Mouse (Mus musculus) forebrain, embryonic 15.5 days (tissue): ENCODE results near the gene Sphk2. TPM values are rescaled to one million over a fixed set of nuclear protein-coding genes. Genes with fewer than 3 reads are reported as not detected.

ENCODE experiments used
- ATAC-seq: fragments of 200-750 bp; cut with Nextera tagmentation; replicated peaks from 2 replicates; pipeline ENCODE4 v1.8.0; 2017; ENCODE audit warnings: mild to moderate bottlenecking, moderate TSS enrichment, moderate library complexity
- H3K27ac ChIP-seq: fragments of 300-500 bp; sonication (generic); replicated peaks from 2 replicates; pipeline ENCODE4 v1.5.1; 2015; ENCODE audit warnings: mild to moderate bottlenecking, inconsistent platforms
- H3K27me3 ChIP-seq: fragments of 300-500 bp; sonication (generic); 2 replicates; pipeline ENCODE4 v1.6.1; 2015; ENCODE audit warnings: inconsistent platforms
- H3K36me3 ChIP-seq: fragments of 300-500 bp; sonication (generic); 2 replicates; pipeline ENCODE4 v1.6.1; 2015; ENCODE audit warnings: mild to moderate bottlenecking, inconsistent platforms
- H3K4me1 ChIP-seq: fragments of 300-500 bp; sonication (generic); 2 replicates; pipeline ENCODE4 v1.6.1; 2015; ENCODE audit warnings: inconsistent platforms
- H3K4me2 ChIP-seq: fragments of 300-500 bp; sonication (generic); replicated peaks from 2 replicates; pipeline ENCODE4 v1.6.1; 2015; ENCODE audit warnings: mild to moderate bottlenecking, inconsistent platforms
- H3K4me3 ChIP-seq: fragments of 300-500 bp; sonication (generic); 2 replicates; pipeline ENCODE4 v1.5.1; 2015; ENCODE audit warnings: mild to moderate bottlenecking, inconsistent platforms
- H3K9ac ChIP-seq: fragments of 300-500 bp; sonication (generic); replicated peaks from 2 replicates; pipeline ENCODE4 v1.6.1; 2015; ENCODE audit warnings: mild to moderate bottlenecking, inconsistent platforms
- H3K9me3 ChIP-seq: fragments of 300-500 bp; sonication (generic); 2 replicates; pipeline ENCODE4 v1.6.1; 2016; ENCODE audit warnings: inconsistent platforms
- WGBS: fragments of 180-500 bp; shearing (Covaris S2); methylation state at CpG from one replicate; pipeline ENCODE4 v1.1.7; 2015; ENCODE audit warnings: mixed read lengths; 5-methylcytosine and 5-hydroxymethylcytosine counted together
- polyA plus RNA-seq: library from polyadenylated mRNA; unstranded; fragments of >200 nt; fragmentation: Nextera tagmentation; extraction: Ambion mirVana; gene quantifications from 2 replicates; pipeline ENCODE4 v1.2.1, GENCODE M21; 2015

Sphk2 gene
- polyA plus RNA-seq, 1 experiment from 2014 or later, result 29.0 TPM

GRCm38 (mm10) chr7:45715090-45715708 is 2.6 kb downstream of the Sphk2 start, which contains the start of gene Rpl18:
TSS of gene Rpl18 (plus strand) at chr7:45715457.
- Histone ChIP-seq H3K9ac (peak within 1 kb of the TSS; percentile 80), H3K27ac (peak within 1 kb of the TSS; percentile 71), H3K27me3 (no peaks in the 10 kb centered on the region), H3K4me1 (peaks cover 49% of the 10 kb centered on the region), H3K36me3 (peaks cover 44% of the 10 kb centered on the region), H3K4me2 (peak within 1 kb of the TSS; percentile 88), H3K4me3 (peak within 1 kb of the TSS; percentile 81), H3K9me3 (no peaks in the 10 kb centered on the region)
- 7% methylated on average over 34 of the region's 34 CpGs for WGBS
- peak; percentile 92 for ATAC-seq

GRCm38 (mm10) chr7:45714630-45715089 is 3.1 kb downstream of the Sphk2 start:
- H3K4me2 ChIP-seq, result peak overlapping the region; percentile 88
- H3K4me3 ChIP-seq, result peak overlapping the region; percentile 81
- H3K9me3 ChIP-seq, result no peaks in the 10 kb centered on the region
- peak; percentile 30 for ATAC-seq
- no peaks in the 10 kb centered on the region for H3K27me3 ChIP-seq
- WGBS, result 11% methylated on average over 14 of the region's 14 CpGs
- H3K9ac ChIP-seq, result peak overlapping the region; percentile 80
- peaks cover 44% of the 10 kb centered on the region for H3K36me3 ChIP-seq
- peaks cover 47% of the 10 kb centered on the region for H3K4me1 ChIP-seq
- peak overlapping the region; percentile 71 for H3K27ac ChIP-seq

- no peak for ATAC-seq
- peak overlapping the region; percentile 80; the same call in 1 of the 2 replicates for H3K9ac ChIP-seq
Observed at GRCm38 (mm10) chr7:45713881-45714520, 3.8 kb downstream of the Sphk2 start.

GRCm38 (mm10) chr7:45713396-45713795 is 4.4 kb downstream of the Sphk2 start:
- peaks cover 38% of the 10 kb centered on the region for H3K36me3 ChIP-seq
- no peaks in the 10 kb centered on the region for H3K9me3 ChIP-seq
- no peak for ATAC-seq
- 94% methylated on average over 16 of the region's 16 CpGs for WGBS
- H3K4me2 ChIP-seq, result no peak overlapping the region
- no peak overlapping the region for H3K9ac ChIP-seq
- H3K4me3 ChIP-seq, result no peak overlapping the region
- no peak overlapping the region for H3K27ac ChIP-seq
- no peaks in the 10 kb centered on the region for H3K27me3 ChIP-seq
- H3K4me1 ChIP-seq, result peaks cover 47% of the 10 kb centered on the region

More at GRCm38 (mm10) chr7:45713881-45714520, 3.8 kb downstream of the Sphk2 start:
- no peaks in the 10 kb centered on the region for H3K27me3 ChIP-seq
- H3K4me3 ChIP-seq, result peak overlapping the region; percentile 81
- H3K4me2 ChIP-seq, result peak overlapping the region; percentile 88
- peaks cover 38% of the 10 kb centered on the region for H3K36me3 ChIP-seq
- H3K27ac ChIP-seq, result no peak overlapping the region
- 86% methylated on average over 6 of the region's 6 CpGs for whole genome bisulfite sequencing
- H3K4me1 ChIP-seq, result peaks cover 47% of the 10 kb centered on the region
- H3K9me3 ChIP-seq, result no peaks in the 10 kb centered on the region

GRCm38 (mm10) chr7:45712022-45712757 is 5.6 kb downstream of the Sphk2 start:
- WGBS, result 89% methylated on average over 21 of the region's 21 CpGs
- no peak overlapping the region for H3K9ac ChIP-seq
- ATAC-seq, result no peak
- H3K4me1 ChIP-seq, result peaks cover 58% of the 10 kb centered on the region
- peaks cover 38% of the 10 kb centered on the region for H3K36me3 ChIP-seq
- H3K27me3 ChIP-seq, result no peaks in the 10 kb centered on the region
- no peaks in the 10 kb centered on the region for H3K9me3 ChIP-seq
- H3K4me2 ChIP-seq, result no peak overlapping the region
- H3K27ac ChIP-seq, result no peak overlapping the region
- H3K4me3 ChIP-seq, result no peak overlapping the region

GRCm38 (mm10) chr7:45711316-45712021 is 6.3 kb downstream of the Sphk2 start:
- no peak for ATAC-seq

GRCm38 (mm10) chr7:45710477-45711191 is 7.2 kb downstream of the Sphk2 start:
- no peak overlapping the region for H3K9ac ChIP-seq
- H3K4me3 ChIP-seq, result no peak overlapping the region
- peaks cover 38% of the 10 kb centered on the region for H3K36me3 ChIP-seq
- no peaks in the 10 kb centered on the region for H3K27me3 ChIP-seq
- no peak overlapping the region; the same call in 1 of the 2 replicates for H3K27ac ChIP-seq
- no peak overlapping the region for H3K4me2 ChIP-seq
- 93% methylated on average over 20 of the region's 20 CpGs for WGBS
- ATAC-seq, result no peak
- peaks cover 58% of the 10 kb centered on the region for H3K4me1 ChIP-seq
- H3K9me3 ChIP-seq, result no peaks in the 10 kb centered on the region

More at GRCm38 (mm10) chr7:45711316-45712021, 6.3 kb downstream of the Sphk2 start:
- Histone ChIP-seq H3K36me3 (peaks cover 38% of the 10 kb centered on the region), H3K4me1 (peaks cover 58% of the 10 kb centered on the region), H3K27me3 (no peaks in the 10 kb centered on the region), H3K9ac (no peak overlapping the region), H3K4me3 (no peak overlapping the region), H3K9me3 (no peaks in the 10 kb centered on the region), H3K4me2 (no peak overlapping the region), H3K27ac (no peak overlapping the region)
- 90% methylated on average over 24 of the region's 24 CpGs for WGBS

- Histone ChIP-seq H3K9me3 (no peaks in the 10 kb centered on the region), H3K4me3 (no peak overlapping the region), H3K4me1 (peaks cover 60% of the 10 kb centered on the region), H3K27me3 (no peaks in the 10 kb centered on the region), H3K27ac (peak overlapping the region; percentile 69), H3K36me3 (peaks cover 38% of the 10 kb centered on the region), H3K9ac (no peak overlapping the region), H3K4me2 (no peak overlapping the region)
- 79% methylated on average over 14 of the region's 14 CpGs for WGBS
- ATAC-seq, result no peak
Observed at GRCm38 (mm10) chr7:45709677-45710355, 8.0 kb downstream of the Sphk2 start.

GRCm38 (mm10) chr7:45709036-45709435 is 8.8 kb downstream of the Sphk2 start:
- 47% methylated on average over 6 of the region's 6 CpGs for WGBS
- H3K9ac ChIP-seq, result no peak overlapping the region
- no peaks in the 10 kb centered on the region for H3K27me3 ChIP-seq
- peak overlapping the region; percentile 98; the same call in 1 of the 2 replicates for H3K4me2 ChIP-seq
- no peak for ATAC-seq
- H3K4me3 ChIP-seq, result no peak overlapping the region
- peaks cover 54% of the 10 kb centered on the region for H3K4me1 ChIP-seq
- peak overlapping the region; percentile 69 for H3K27ac ChIP-seq
- peaks cover 38% of the 10 kb centered on the region for H3K36me3 ChIP-seq
- no peaks in the 10 kb centered on the region for H3K9me3 ChIP-seq

GRCm38 (mm10) chr7:45708221-45708761 is 9.5 kb downstream of the Sphk2 start:
- ATAC-seq, result no peak
- 60% methylated on average over 13 of the region's 13 CpGs for WGBS
- Histone ChIP-seq H3K9ac (no peak overlapping the region), H3K9me3 (no peaks in the 10 kb centered on the region), H3K36me3 (peaks cover 36% of the 10 kb centered on the region), H3K4me3 (no peak overlapping the region), H3K4me1 (peaks cover 58% of the 10 kb centered on the region), H3K27me3 (no peaks in the 10 kb centered on the region), H3K4me2 (peak overlapping the region; percentile 98), H3K27ac (peak overlapping the region; percentile 24)
